8 mouse cellular contexts compared by ENCODE assay signal in the genomic region with DNA sequence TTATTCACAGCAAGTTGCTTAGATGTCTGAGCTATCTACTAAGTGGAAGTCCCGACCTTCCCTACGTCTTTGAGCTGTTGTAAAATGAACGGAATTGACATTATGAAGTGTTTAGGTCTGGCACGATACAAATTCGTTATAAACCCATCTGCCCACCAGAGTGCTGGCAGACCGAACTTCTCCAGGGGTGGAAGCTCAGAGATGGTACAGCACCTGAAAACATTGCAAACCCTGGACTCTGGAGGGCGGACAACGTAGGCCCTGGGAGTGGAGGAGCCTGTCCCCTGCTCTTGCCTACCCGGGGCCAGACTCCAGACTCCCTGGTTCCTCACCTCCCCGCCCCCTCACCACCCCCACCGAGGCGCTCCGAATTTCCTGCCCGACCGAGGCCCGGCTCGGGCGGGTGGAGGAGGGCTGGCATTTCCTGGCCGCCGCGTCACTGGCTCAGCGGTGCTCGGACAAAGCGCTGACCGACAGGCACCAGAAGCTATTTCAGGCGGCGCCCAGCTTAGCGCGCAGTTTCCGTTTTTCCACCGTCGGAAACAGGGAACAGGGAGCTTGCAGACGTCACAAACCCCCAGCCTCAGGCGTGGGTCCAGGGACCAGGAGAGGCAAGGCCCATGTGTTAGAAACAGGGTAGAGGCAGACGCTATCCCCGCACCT. TPM values are rescaled to one million over a fixed set of nuclear protein-coding genes. Genes with fewer than 3 reads are reported as not detected.
DNase-seq lines count a peak whose midpoint lies in the region; ATAC-seq and TF ChIP-seq lines count a peak whose summit lies in the region.

No protein-coding gene starts in this region.

- H3K4me3 ChIP-seq in liver, postnatal 0 days (ENCODE audit: low read depth, low read length), result peak overlapping the region; percentile 37
- H3K4me3 ChIP-seq in neural tube, embryonic 12.5 days, result peak overlapping the region; percentile 25

- H3K4me1 ChIP-seq in liver, postnatal 0 days (ENCODE audit: insufficient read depth), result peaks cover 56% of the 10 kb centered on the region
- H3K4me1 ChIP-seq in neural tube, embryonic 12.5 days, result peaks cover 16% of the 10 kb centered on the region

- TF ChIP-seq CTCF in liver, postnatal 0 days (IDR thresholded peaks at IDR 0.05; ENCODE audit: low read depth), result no peak

- intact Hi-C loops in left cerebral cortex, postnatal 25 days (cut with DNase I), result no loop called here

- H3K36me3 ChIP-seq in liver, postnatal 0 days (replicated peaks; ENCODE audit: insufficient read depth, low read length), result no peaks in the 10 kb centered on the region
- H3K36me3 ChIP-seq in neural tube, embryonic 12.5 days, result no peaks in the 10 kb centered on the region

- no peaks in the 10 kb centered on the region for H3K9me3 ChIP-seq in liver, postnatal 0 days (ENCODE audit: low read length)
- no peaks in the 10 kb centered on the region for H3K9me3 ChIP-seq in neural tube, embryonic 12.5 days

- ATAC-seq in liver, postnatal 0 days, result 0 out of 2 replicates have a peak, but pooled peaks have one; percentile 6
- ATAC-seq in neural tube, embryonic 12.5 days (ENCODE audit: low FRiP score, low read depth), result no peak

- 4% methylated on average over 36 of the region's 36 CpGs for WGBS in liver, postnatal 0 days (ENCODE audit: insufficient replicate concordance)
- WGBS in neural tube, embryonic 12.5 days, result under 1% methylated on average over 36 of the region's 36 CpGs

- H3K27ac ChIP-seq in liver, postnatal 0 days (ENCODE audit: low read depth), result peak overlapping the region; percentile 70
- H3K27ac ChIP-seq in neural tube, embryonic 12.5 days, result no peak overlapping the region

- H3K9ac ChIP-seq in liver, postnatal 0 days (replicated peaks), result peak overlapping the region; percentile 61
- no peak overlapping the region for H3K9ac ChIP-seq in neural tube, embryonic 12.5 days

- peaks cover 27% of the 10 kb centered on the region for H3K27me3 ChIP-seq in liver, postnatal 0 days (ENCODE audit: insufficient read depth, low read length)
- H3K27me3 ChIP-seq in neural tube, embryonic 12.5 days (replicated peaks), result peaks cover 95% of the 10 kb centered on the region

- peak; percentile 25 to 54 for DNase-seq in left cerebral cortex, postnatal 25 days (ENCODE audit: low spot score in 2 of 2)
- DNase-seq in left cerebral cortex, adult 18-20 months (ENCODE audit: low spot score in 2 of 2), result no peak
- peak; percentile 74 for DNase-seq in embryo, embryonic 10.5 days (ENCODE audit: low spot score)
- peak; percentile 78 to 88 for DNase-seq in heart, adult 18-20 months
- peak; percentile 77 for DNase-seq in kidney, adult 11 months
- peak; percentile 73 for DNase-seq in liver, postnatal 0 days
- no peak for DNase-seq in frontal cortex, postnatal 25 days (ENCODE audit: low spot score in 2 of 2)

- TF ChIP-seq EP300 in liver, postnatal 0 days (IDR thresholded peaks at IDR 0.05; ENCODE audit: low read depth), result no peak

- peak overlapping the region; percentile 80 for H3K4me2 ChIP-seq in liver, postnatal 0 days (ENCODE audit: low read depth, low read length)
- peak overlapping the region; percentile 50 for H3K4me2 ChIP-seq in neural tube, embryonic 12.5 days (replicated peaks)

RNA-seq across cellular contexts. Expression of a gene that starts 3.8 kb away (rescaled TPM):
- total RNA-seq in left cerebral cortex, postnatal 25 days (2021), result 1 to 10 TPM; 1.2 to 1.5 TPM
- total RNA-seq in left cerebral cortex, adult 18-20 months (2021), result 1 to 10 TPM; 1.3 to 1.4 TPM
- total RNA-seq in heart, adult 18-20 months (2021), result 1 to 10 TPM; 2.3 to 3.7 TPM
- polyA plus RNA-seq in liver, postnatal 0 days (2015; fragmentation: Nextera tagmentation; extraction: Ambion mirVana), result 8.3 and 8.9 TPM in 2 replicates
- polyA plus RNA-seq in neural tube, embryonic 12.5 days (2016; fragmentation: Nextera tagmentation; extraction: Ambion mirVana), result 3.0 and 3.3 TPM in 2 replicates

RNA-seq across cellular contexts. Expression of a gene that starts 36.0 kb away (rescaled TPM):
- total RNA-seq in left cerebral cortex, postnatal 25 days (2021), result 1 to 10 TPM in 1 of 2 experiments, under 1 TPM in 1; 0.71 to 1.1 TPM
- total RNA-seq in left cerebral cortex, adult 18-20 months (2021), result under 1 TPM; 0.42 to 0.93 TPM
- total RNA-seq in heart, adult 18-20 months (2021), result under 1 TPM; 0.42 to 0.67 TPM
- polyA plus RNA-seq in liver, postnatal 0 days (2015; fragmentation: Nextera tagmentation; extraction: Ambion mirVana), result 18.6 and 22.2 TPM in 2 replicates
- 8.0 and 9.5 TPM in 2 replicates for polyA plus RNA-seq in neural tube, embryonic 12.5 days (2016; fragmentation: Nextera tagmentation; extraction: Ambion mirVana)

RNA-seq across cellular contexts. Expression of a gene that starts 52.5 kb away (rescaled TPM):
- under 1 TPM; 0.41 to 0.60 TPM for total RNA-seq in left cerebral cortex, postnatal 25 days (2021)
- total RNA-seq in left cerebral cortex, adult 18-20 months (2021), result under 1 TPM; 0.59 to 0.63 TPM
- under 1 TPM; 0.20 to 0.23 TPM for total RNA-seq in heart, adult 18-20 months (2021)
- polyA plus RNA-seq in liver, postnatal 0 days (2015; fragmentation: Nextera tagmentation; extraction: Ambion mirVana), result 3.3 and 3.4 TPM in 2 replicates
- 8.9 and 10.2 TPM in 2 replicates for polyA plus RNA-seq in neural tube, embryonic 12.5 days (2016; fragmentation: Nextera tagmentation; extraction: Ambion mirVana)

Comparison
In these comparisons a context has a peak if more than half of its experiments do, and no peak if none do; other contexts are left out.
1. DNase-seq: peak in left cerebral cortex, postnatal 25 days (2 of 2), embryo, embryonic 10.5 days (single experiment), heart, adult 18-20 months (2 of 2), kidney, adult 11 months (single experiment) and liver, postnatal 0 days (single experiment); none in left cerebral cortex, adult 18-20 months (0 of 2) and frontal cortex, postnatal 25 days (0 of 2).